Mouse (Mus musculus): ENCODE measurements around the gene Stfa3. TPM values are rescaled to one million over a fixed set of nuclear protein-coding genes. Genes with fewer than 3 reads are reported as not detected.
"Not testable (repeated sequence)": the region's sequence is repeated elsewhere in the genome, so short reads cannot be mapped to it uniquely, and the experiment has no call there.

Gene Stfa3
- not detected for polyA plus RNA-seq (2017; shearing (Covaris generic))

DNA sequence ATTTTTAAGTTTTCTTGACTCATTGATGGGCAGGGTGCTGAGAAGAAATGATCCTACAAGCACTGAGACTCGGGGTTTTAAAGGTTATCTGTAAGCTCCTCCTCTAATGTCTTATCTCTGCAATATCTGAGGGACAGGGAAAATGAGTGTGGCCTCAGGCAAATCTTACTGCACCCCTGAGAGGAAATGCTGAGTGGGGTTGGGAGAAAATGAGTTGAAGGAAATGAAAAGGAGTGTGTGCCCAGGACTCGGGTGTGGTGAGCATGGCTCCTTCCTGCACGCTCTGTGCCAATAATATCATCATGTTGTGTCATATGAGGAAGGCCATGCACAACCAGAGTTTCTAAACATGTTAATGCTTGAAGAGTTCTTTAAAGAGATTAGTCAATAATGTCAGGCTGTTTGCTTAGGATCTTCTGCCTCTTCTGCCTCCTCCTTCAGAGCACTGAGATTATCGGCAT, at the start of gene Stfa3:
Gene Stfa3 (minus strand): TSS at position 51 of the 461 bp plus-strand sequence.
- no peak for ATAC-seq

DNA sequence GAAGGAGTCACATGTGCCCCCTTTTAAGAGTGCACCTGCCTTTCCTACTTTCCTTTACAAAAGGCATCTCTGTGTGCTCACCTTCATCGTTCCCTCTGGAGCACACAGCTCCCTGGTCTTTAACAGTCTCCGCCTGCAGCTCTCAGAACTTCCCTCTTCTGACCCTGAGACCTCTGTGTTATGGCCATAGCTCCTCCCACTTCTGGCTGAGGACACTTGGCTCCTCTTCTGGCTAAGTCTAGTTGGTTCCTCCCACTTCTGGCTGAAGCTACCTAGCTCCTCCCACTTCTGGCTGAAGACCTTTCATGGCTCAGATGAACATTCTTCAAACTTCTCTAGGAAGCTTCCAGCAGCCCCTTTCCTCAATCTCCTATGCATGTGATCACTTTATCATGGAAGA, 47.1 kb upstream of the Stfa3 start:
- no peak for ATAC-seq

- no peak for ATAC-seq
These were observed 37.2 kb upstream of the Stfa3 start for GRCm38 (mm10) chr16:36492420-36492819.

GRCm38 (mm10) chr16:36476866-36477265, 21.7 kb upstream of the Stfa3 start:
- peak; percentile 96 for ATAC-seq

DNA sequence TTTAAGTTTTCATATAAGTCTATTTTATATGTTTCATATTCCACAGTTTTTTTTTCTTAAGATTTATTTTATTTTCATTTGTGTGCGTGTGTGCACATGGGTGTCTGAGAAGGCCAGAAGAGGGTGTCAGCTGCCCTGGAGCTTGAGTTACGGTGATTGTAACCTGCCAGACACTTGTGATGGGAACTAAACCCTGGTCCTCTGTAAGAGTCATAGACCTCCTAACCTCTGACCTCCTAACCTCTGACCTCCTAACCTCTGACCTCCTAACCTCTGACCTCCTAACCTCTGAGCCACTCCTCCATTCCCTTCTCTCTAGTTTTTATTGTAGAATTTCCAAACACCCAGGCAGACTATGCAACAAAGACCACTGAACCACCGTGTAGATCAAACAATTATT, 20.3 kb upstream of the Stfa3 start:
- ATAC-seq, result no peak

DNA sequence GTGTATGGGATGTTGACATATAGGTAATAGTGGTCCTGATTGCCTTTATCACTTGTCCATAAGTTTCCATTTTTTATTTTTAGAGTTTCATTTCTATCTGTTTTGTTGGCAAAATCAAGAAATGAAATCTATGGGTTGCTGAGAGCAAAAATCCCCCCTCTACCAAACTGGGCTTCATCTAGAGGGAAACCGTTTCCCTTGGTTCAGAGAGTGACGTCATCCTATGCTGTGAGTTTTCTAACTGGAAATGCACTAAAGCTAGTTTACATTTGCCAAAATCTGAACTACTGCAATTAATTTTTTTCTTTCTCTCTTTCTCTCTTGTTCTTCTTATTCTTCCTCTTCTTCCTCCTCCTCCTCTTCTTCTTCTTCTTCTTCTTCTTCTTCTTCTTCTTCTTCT, 19.7 kb upstream of the Stfa3 start:
- no peak for ATAC-seq

GRCm38 (mm10) chr16:36473217-36474216, 18.3 kb upstream of the Stfa3 start:
- ATAC-seq, result no peak

DNA sequence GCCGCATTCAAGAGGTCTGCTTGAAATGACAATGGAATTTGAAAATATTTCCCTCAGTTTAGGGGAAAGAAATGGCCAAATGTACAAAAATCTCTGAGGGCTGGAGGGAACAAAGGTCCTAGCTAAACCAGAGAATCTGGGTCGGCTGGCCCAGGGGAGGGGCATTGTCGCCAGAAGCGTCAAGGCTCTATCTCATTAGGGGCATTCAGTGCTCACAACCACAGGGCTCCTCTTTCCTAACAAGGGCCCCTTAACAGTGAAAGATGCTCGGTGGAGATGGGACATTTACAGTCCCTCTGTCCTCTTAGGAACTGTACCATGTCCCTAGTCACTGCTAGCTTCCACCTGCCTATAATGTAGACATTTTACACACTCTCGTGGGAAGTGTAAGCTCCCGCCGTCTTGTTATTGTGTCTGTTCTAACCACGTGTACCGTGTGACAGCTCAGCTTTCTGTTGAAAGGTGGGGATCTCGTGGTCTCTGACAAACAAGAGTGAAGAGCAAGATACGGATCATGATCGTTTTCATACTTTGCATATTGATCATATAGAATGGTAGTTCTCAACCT, 16.0 kb upstream of the Stfa3 start:
- ATAC-seq, result no peak

DNA sequence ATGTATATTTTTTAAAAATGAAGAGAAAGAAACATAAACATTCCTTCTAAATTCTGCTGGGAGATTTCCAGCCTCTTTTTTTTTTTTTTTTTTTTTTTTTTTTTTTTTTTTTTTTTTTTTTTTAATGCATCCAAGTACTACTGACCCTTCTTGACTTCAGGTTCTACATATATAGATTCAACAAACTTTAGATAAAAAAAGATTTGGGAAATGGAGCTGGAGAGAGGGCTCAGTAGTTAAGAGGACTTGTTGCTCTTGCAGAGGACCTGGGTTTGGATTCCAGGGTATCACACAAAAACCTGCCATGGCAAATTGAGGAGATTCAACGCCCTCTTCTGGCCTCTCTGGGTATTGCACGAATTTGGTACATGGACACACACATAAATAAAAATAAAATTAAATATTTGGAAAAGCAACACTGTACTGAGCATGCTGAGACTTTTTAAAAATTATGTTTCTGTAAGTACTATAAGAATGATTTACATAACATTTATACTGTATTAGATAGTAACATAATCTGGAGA, 14.8 kb upstream of the Stfa3 start:
- no peak for ATAC-seq

DNA sequence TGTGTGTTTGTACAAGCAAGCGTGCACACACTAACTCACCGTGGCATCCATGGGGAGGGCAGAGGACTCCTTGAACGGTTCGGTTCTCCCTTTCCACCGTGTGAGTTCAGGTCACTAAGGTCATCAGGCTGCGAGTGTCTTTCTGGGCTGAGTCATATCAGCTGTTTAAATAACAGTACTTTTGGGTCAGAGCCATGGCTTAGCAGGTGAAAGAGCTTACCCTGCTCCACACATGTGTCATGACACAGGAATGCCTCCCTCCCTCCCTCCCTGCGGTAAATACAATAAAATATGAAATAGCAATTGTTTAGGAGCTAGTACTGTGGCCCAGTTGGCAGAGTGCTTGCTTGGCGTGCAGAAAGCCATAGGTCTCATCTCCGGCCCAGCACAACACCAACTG, 14.2 kb upstream of the Stfa3 start:
- no peak for ATAC-seq

GRCm38 (mm10) chr16:36468862-36469261, 13.7 kb upstream of the Stfa3 start:
- ATAC-seq, result no peak

- ATAC-seq, result no peak
These were observed 12.7 kb upstream of the Stfa3 start for GRCm38 (mm10) chr16:36467936-36468335.

DNA sequence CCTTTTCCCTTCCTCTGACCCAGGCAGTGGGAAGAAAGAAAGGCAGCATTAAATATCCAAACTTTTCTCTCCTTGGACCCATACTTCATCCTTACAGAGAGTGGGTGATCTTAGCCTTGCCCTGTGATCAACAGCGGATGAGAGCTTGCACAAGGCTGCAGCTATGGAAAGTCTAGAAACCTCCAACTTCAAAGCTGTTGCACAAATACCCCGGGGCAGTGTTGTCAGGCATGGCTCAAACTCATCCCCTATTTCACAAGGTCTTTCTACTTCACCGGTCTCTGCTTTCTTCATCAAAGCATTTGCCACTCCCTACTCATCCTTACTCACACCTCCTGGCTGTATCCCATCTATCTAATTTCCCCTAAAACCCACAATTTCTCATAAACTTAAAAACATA, 10.2 kb upstream of the Stfa3 start:
- ATAC-seq, result no peak

DNA sequence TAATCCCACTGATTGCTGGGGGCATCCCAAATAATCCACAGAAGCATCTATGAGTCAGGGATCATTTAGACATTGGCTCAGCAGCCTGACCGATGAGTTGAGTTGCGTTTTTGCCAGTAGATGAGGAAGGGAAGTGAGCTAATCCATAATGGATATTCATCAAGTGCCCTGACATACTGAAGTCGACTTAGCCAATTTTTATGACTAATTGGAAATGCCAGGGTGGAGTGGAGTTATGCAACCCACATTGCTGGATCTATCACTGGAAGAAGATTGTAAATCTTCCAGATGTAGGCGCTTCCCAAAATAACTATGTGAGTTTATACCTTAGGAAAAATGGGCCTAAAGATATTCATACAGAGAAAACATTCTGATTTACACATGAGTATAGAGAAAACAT, 8.9 kb upstream of the Stfa3 start:
- ATAC-seq, result no peak

DNA sequence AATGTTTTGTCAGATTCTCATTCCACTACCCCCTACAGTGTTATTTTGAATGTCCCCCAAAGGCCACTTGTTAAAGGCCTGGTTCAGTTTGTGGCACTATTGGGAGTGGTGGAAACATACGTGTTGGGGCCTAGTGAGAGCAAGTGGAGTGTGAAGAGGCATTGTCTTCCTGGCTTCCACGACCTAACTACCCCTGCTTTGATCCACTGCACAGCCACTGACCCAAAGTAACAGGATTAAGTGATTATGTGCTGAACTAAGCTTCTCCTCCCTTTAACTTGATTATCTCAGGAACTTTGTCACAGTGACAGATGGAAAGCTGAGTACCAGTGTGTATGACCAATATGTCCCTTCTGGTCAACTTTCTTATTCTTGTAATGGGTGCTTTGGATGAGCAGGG, 5.2 kb upstream of the Stfa3 start:
- ATAC-seq, result no peak

DNA sequence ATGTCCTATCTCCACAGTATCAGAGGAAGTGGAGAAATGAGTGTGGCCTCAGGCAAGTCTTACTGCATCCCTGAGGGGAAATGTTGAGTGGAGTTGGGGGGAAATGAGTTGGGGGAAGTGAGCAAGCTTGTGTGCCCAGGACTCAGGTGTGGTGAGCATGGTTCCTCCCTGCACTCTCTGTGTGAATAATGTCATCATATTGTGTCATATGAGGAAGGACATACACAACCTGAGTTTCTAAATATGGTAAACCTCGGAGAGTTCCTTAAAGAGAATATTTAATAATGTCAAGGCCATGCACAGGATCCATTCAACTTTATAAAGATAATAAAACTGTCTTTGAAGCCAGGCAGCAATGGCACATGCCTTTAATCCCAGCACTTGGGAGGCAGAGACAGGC, 34.2 kb downstream of the Stfa3 start:
- ATAC-seq, result not testable (repeated sequence)

DNA sequence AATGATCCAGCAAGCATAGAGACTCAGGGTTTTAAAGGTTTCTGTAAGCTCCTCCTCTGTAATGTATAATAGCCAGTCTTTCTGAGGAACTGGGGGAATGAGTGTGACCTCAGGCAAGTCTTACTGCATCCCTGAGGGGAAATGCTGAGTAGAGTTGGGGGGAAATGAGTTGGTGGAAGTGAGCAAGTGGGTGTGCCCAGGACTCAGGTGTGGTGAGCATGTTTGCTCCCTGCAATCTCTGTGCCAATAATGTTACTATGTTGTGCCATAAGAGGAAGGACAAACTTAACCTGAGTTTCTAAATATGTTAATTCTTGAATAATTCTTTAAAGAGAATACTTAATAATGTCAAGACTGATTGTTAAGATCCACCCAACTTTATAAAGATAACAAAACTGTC, 46.8 kb downstream of the Stfa3 start, which contains the start of gene Stfa2:
Gene Stfa2 (minus strand): TSS at position 101 of the 400 bp plus-strand sequence.
- no peak for ATAC-seq

Other genes starting within 250 kb of the Stfa3 start
- not detected for gene Gm5416, start 245.0 kb downstream of the Stfa3 start, polyA plus RNA-seq (2017; shearing (Covaris generic))
- not detected for gene 2010005H15Rik, start 233.9 kb downstream of the Stfa3 start, polyA plus RNA-seq (2017; shearing (Covaris generic))
- not detected for gene Stfa1, start 178.4 kb downstream of the Stfa3 start, polyA plus RNA-seq (2017; shearing (Covaris generic))
- gene BC117090, start 121.1 kb downstream of the Stfa3 start, polyA plus RNA-seq (2017; shearing (Covaris generic)), result not detected
- gene BC100530, start 87.6 kb downstream of the Stfa3 start, polyA plus RNA-seq (2017; shearing (Covaris generic)), result not detected
- not detected for gene Stfa2, start 46.9 kb downstream of the Stfa3 start, polyA plus RNA-seq (2017; shearing (Covaris generic))
- not detected for gene Casr, start 106.7 kb upstream of the Stfa3 start, polyA plus RNA-seq (2017; shearing (Covaris generic))
- gene Cd86, start 210.7 kb upstream of the Stfa3 start, polyA plus RNA-seq (2017; shearing (Covaris generic)), result 10 to 100 TPM; 45.6 to 47.4 TPM
- 1 to 10 TPM; 6.1 to 7.3 TPM for gene Ildr1, start 238.6 kb upstream of the Stfa3 start, polyA plus RNA-seq (2017; shearing (Covaris generic))